Mouse (Mus musculus): ENCODE data around the gene Kcnmb2. TPM values are rescaled to one million over a fixed set of nuclear protein-coding genes. Genes with fewer than 3 reads are reported as not detected.

The Kcnmb2 gene
- total and polyA plus RNA-seq, 2 experiments from 2014 or later, result 5.5 to 10.3 TPM

DNA sequence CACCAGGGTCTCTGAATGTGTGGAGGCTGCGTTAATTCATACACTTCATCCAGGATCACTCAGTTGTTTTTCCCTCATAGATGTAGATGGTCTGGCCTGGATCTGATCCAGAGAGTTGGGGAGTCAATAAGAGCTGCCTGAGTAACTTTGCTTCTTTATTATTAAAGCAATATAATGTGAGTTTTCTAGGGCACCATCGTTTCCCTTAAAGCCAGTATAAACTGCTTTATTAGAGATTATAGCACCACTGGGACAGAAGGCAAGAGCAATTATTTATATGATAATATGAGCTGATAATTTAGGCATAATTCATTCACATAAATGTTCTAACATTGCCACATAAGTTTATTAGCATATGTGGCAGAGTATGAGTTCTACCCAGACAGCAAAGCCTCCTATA is 52.7 kb downstream of the Kcnmb2 start:
- H3K4me3 ChIP-seq (ENCODE audit: low read length), result no peak overlapping the region
- ATAC-seq (no peak), DNase-seq (ENCODE audit: low spot score) (no peak)
- TF ChIP-seq CTCF (IDR thresholded peaks at IDR 0.05; ENCODE audit: low read depth), result no peak
- H3K9ac ChIP-seq (replicated peaks; ENCODE audit: low read length), result no peak overlapping the region
- no peak overlapping the region for H3K4me2 ChIP-seq (ENCODE audit: low read depth, low read length)
- no peaks in the 10 kb centered on the region for H3K4me1 ChIP-seq (ENCODE audit: insufficient read depth, low read length)
- H3K9me3 ChIP-seq (ENCODE audit: low read length), result no peaks in the 10 kb centered on the region
- no peaks in the 10 kb centered on the region for H3K27me3 ChIP-seq (ENCODE audit: insufficient read depth, low read length)
- WGBS, result 67% methylated on average over 2 of the region's 2 CpGs
- no peaks in the 10 kb centered on the region for H3K36me3 ChIP-seq (ENCODE audit: insufficient read depth, low read length)
- H3K27ac ChIP-seq, result no peak overlapping the region

DNA sequence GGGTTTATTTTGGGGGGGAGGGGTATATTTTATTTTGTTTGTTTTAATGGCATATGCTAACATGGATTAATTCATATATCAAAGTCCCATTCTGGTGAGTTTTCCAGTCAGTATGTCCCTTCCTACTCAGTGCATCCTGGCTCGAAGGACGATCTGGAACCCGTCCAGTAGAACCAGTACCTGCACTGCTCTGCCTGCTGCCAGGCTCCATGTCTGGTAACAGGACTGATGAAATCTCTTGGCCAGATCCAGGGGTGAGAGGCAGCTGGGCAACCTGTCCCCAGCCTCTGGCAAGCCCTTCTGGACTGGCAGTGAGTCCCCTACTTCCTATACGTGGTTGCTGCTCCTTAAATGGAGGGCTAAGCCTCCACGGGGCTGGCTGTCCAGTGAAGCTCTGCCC is 57.5 kb downstream of the Kcnmb2 start:
- H3K27me3 ChIP-seq (ENCODE audit: insufficient read depth, low read length), result no peaks in the 10 kb centered on the region
- no peak overlapping the region for H3K4me3 ChIP-seq (ENCODE audit: low read length)
- H3K27ac ChIP-seq, result no peak overlapping the region
- no peak overlapping the region for H3K4me2 ChIP-seq (ENCODE audit: low read depth, low read length)
- 72% methylated on average over 5 of the region's 5 CpGs for WGBS
- no peak overlapping the region for H3K9ac ChIP-seq (replicated peaks; ENCODE audit: low read length)
- TF ChIP-seq CTCF (IDR thresholded peaks at IDR 0.05; ENCODE audit: low read depth), result no peak
- H3K4me1 ChIP-seq (ENCODE audit: insufficient read depth, low read length), result no peaks in the 10 kb centered on the region
- ATAC-seq (no peak), DNase-seq (ENCODE audit: low spot score) (no peak)
- H3K9me3 ChIP-seq (ENCODE audit: low read length), result no peaks in the 10 kb centered on the region
- H3K36me3 ChIP-seq (ENCODE audit: insufficient read depth, low read length), result no peaks in the 10 kb centered on the region

DNA sequence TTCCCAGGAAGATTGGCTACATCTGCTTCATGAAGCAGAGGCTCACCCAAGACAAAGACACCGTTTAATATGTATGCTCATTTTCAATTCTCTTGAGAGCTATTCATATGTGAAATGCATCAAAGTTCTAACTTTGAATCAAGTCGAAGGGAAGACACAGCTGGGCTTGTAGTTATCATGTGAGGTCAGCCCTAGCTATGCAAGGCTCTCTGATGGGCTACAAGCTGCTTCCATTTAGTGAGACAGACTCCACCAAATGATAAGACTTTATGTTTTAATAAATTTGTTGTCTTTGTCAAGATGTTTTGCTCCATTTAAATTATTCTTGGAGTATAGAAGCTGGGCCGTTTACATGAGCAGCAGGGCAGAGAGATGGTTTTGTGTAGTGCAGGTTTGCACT is 58.9 kb downstream of the Kcnmb2 start:
- Histone ChIP-seq H3K36me3 (ENCODE audit: insufficient read depth, low read length) (no peaks in the 10 kb centered on the region), H3K27ac (0 out of 2 replicates have a peak overlapping the region, but pooled peaks have one; percentile 20), H3K4me1 (ENCODE audit: insufficient read depth, low read length) (no peaks in the 10 kb centered on the region), H3K4me2 (ENCODE audit: low read depth, low read length) (no peak overlapping the region), H3K9me3 (ENCODE audit: low read length) (no peaks in the 10 kb centered on the region), H3K9ac (replicated peaks; ENCODE audit: low read length) (no peak overlapping the region), H3K4me3 (ENCODE audit: low read length) (no peak overlapping the region), H3K27me3 (ENCODE audit: insufficient read depth, low read length) (no peaks in the 10 kb centered on the region)
- no peak for DNase-seq (ENCODE audit: low spot score)
- WGBS, result 34% methylated on average over 3 of the region's 3 CpGs
- peak; percentile 57; the same call in 1 of the 2 replicates for ATAC-seq
- no peak for TF ChIP-seq CTCF (IDR thresholded peaks at IDR 0.05; ENCODE audit: low read depth)

DNA sequence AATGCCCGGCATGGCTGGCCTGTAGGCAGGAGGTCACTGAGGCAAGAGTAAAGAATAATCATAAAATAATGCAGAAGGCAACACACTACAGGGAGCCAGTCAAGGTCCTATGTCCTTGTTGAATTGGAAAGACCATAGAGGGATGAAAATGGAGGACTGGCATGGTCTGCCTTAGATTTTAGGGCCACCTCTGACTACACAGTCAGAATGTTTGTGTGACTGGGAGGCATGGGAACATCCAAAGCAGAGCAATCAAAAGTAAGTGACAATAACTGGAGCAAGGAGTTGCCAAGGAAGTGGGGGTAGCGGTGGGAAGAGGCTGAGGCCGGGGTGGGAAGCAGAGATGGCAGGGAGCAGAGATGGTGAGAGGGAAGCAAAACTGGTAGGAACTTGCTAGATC is 60.8 kb downstream of the Kcnmb2 start:
- TF ChIP-seq CTCF (IDR thresholded peaks at IDR 0.05; ENCODE audit: low read depth), result no peak
- Histone ChIP-seq H3K27ac (no peak overlapping the region), H3K4me1 (ENCODE audit: insufficient read depth, low read length) (no peaks in the 10 kb centered on the region), H3K4me2 (ENCODE audit: low read depth, low read length) (no peak overlapping the region), H3K9me3 (ENCODE audit: low read length) (no peaks in the 10 kb centered on the region), H3K27me3 (ENCODE audit: insufficient read depth, low read length) (no peaks in the 10 kb centered on the region), H3K4me3 (ENCODE audit: low read length) (no peak overlapping the region), H3K9ac (replicated peaks; ENCODE audit: low read length) (no peak overlapping the region), H3K36me3 (ENCODE audit: insufficient read depth, low read length) (no peaks in the 10 kb centered on the region)
- WGBS, result 96% methylated on average over 3 of the region's 3 CpGs
- ATAC-seq, result no peak
- DNase-seq (ENCODE audit: low spot score), result no peak

DNA sequence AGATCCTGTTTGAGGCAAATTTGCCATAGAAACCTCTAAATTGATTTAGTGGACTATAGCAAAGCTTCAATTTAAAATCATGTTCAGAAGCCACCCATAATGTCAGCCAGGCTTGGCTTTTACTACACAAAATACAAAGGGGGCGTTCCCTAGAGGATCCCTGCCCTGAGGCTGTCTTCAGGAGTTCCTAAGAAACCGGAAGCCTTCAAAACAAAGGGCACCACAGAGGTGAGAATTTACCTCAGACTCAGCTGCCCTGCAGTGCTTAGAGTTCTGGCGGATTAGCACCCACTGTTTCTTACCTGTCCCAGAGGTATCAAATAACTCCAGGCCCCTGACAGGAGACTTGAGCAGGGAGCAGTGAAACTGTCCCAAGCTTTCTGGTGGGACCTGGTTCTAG is 77.4 kb downstream of the Kcnmb2 start:
- Histone ChIP-seq H3K27ac (no peak overlapping the region), H3K27me3 (ENCODE audit: insufficient read depth, low read length) (no peaks in the 10 kb centered on the region)
- ATAC-seq, result no peak

DNA sequence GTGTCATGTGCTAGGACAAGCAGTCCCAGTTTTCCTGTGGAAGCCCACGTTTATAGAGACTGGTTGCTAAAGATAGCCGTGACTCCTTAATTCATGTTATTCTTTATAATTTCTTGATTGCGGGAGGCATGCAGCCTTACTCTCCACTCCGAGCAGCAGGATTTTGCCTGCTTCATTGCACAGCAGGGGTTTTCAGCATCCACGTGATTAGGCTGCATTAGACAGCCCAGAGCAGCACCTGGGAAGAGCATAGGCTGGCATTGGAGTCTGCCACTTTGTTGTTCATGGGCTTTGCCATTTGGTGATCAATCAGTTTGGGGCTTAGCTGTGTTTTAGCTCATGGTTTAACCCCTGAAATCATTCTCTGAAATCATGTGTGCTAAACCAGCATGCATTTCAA is 80.1 kb downstream of the Kcnmb2 start:
- H3K4me3 ChIP-seq (ENCODE audit: low read length), result no peak overlapping the region
- H3K27ac ChIP-seq, result no peak overlapping the region
- ATAC-seq (peak; percentile 43; the same call in 1 of the 2 replicates), DNase-seq (ENCODE audit: low spot score) (no peak)
- H3K9me3 ChIP-seq (ENCODE audit: low read length), result no peaks in the 10 kb centered on the region
- no peak overlapping the region for H3K9ac ChIP-seq (replicated peaks; ENCODE audit: low read length)
- no peaks in the 10 kb centered on the region for H3K4me1 ChIP-seq (ENCODE audit: insufficient read depth, low read length)
- H3K27me3 ChIP-seq (ENCODE audit: insufficient read depth, low read length), result no peaks in the 10 kb centered on the region
- no peaks in the 10 kb centered on the region for H3K36me3 ChIP-seq (ENCODE audit: insufficient read depth, low read length)
- WGBS, result 32% methylated on average over 5 of the region's 5 CpGs
- no peak overlapping the region for H3K4me2 ChIP-seq (ENCODE audit: low read depth, low read length)
- TF ChIP-seq CTCF (IDR thresholded peaks at IDR 0.05; ENCODE audit: low read depth), result no peak

More for the DNA sequence above, 77.4 kb downstream of the Kcnmb2 start:
- Histone ChIP-seq H3K9ac (replicated peaks; ENCODE audit: low read length) (no peak overlapping the region), H3K36me3 (ENCODE audit: insufficient read depth, low read length) (no peaks in the 10 kb centered on the region), H3K4me2 (ENCODE audit: low read depth, low read length) (no peak overlapping the region), H3K9me3 (ENCODE audit: low read length) (no peaks in the 10 kb centered on the region), H3K4me1 (ENCODE audit: insufficient read depth, low read length) (no peaks in the 10 kb centered on the region), H3K4me3 (ENCODE audit: low read length) (no peak overlapping the region)
- TF ChIP-seq CTCF (IDR thresholded peaks at IDR 0.05; ENCODE audit: low read depth), result no peak
- WGBS, result 37% methylated on average over 3 of the region's 3 CpGs
- DNase-seq (ENCODE audit: low spot score), result no peak

DNA sequence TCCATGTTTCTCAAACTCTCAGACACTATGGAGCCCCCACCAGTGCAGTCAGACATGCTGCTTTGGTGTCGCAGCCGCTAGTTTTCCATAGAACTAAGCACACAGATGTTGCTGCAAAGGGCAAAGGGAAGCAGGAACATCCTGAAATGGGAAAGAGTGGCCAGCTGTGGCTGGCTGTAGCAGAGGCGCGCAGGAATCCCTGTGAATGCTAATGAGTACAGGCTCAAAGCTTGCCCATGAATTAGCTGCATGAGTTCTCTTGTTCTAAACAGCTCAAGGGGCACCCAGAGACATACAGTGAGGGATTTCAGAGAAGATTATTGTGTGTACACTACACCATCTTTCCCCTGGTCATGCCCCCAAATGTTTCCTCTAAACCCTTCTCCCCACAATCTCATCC is 82.8 kb downstream of the Kcnmb2 start:
- Histone ChIP-seq H3K4me1 (ENCODE audit: insufficient read depth, low read length) (no peaks in the 10 kb centered on the region), H3K4me2 (ENCODE audit: low read depth, low read length) (no peak overlapping the region), H3K4me3 (ENCODE audit: low read length) (no peak overlapping the region), H3K9me3 (ENCODE audit: low read length) (no peaks in the 10 kb centered on the region), H3K27ac (no peak overlapping the region), H3K27me3 (ENCODE audit: insufficient read depth, low read length) (no peaks in the 10 kb centered on the region), H3K9ac (replicated peaks; ENCODE audit: low read length) (no peak overlapping the region), H3K36me3 (ENCODE audit: insufficient read depth, low read length) (no peaks in the 10 kb centered on the region)
- TF ChIP-seq CTCF (IDR thresholded peaks at IDR 0.05; ENCODE audit: low read depth), result no peak
- ATAC-seq, result peak; percentile 72
- DNase-seq (ENCODE audit: low spot score), result no peak
- WGBS, result 67% methylated on average over 4 of the region's 4 CpGs

All from hindbrain, postnatal 0 days (tissue).